Mouse (Mus musculus): ENCODE measurements around the gene Lcorl. TPM values are rescaled to one million over a fixed set of nuclear protein-coding genes. Genes with fewer than 3 reads are reported as not detected.
"Not testable (repeated sequence)": the region's sequence is repeated elsewhere in the genome, so short reads cannot be mapped to it uniquely, and the experiment has no call there.

Lcorl gene
- polyA plus RNA-seq, 1 experiment from 2014 or later, result 29.1 TPM

DNA sequence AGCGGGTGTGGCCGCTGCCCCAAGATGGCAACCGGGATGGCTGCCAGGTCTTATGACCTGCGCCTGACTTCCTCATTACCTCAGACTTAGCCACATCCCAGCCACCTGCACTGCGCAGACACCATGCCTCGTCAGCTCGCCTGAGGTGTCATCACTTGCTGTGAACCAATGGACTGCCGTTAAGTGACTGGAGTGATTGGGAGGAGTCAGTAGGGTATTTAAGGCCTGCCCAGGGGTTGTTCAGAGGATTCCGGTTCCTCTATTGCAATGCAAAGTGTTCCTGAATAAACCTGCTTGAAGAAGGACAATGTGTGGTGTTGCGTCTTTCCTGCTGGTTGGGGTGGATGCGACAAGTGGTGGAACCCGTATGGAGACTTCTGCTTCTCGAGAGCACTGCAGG lies 199.0 kb downstream of the Lcorl start:
- not testable (repeated sequence) for H3K4me1 ChIP-seq (replicated peaks); H3K4me3 ChIP-seq; DNase-seq (ENCODE audit: low spot score); H3K27ac ChIP-seq; H3K36me3 ChIP-seq; H3K27me3 ChIP-seq (ENCODE audit: insufficient read depth, poor library complexity, severe bottlenecking)
- 93% methylated on average over 13 of the region's 13 CpGs for WGBS
- H3K9me3 ChIP-seq, result peaks cover 19% of the 10 kb centered on the region

DNA sequence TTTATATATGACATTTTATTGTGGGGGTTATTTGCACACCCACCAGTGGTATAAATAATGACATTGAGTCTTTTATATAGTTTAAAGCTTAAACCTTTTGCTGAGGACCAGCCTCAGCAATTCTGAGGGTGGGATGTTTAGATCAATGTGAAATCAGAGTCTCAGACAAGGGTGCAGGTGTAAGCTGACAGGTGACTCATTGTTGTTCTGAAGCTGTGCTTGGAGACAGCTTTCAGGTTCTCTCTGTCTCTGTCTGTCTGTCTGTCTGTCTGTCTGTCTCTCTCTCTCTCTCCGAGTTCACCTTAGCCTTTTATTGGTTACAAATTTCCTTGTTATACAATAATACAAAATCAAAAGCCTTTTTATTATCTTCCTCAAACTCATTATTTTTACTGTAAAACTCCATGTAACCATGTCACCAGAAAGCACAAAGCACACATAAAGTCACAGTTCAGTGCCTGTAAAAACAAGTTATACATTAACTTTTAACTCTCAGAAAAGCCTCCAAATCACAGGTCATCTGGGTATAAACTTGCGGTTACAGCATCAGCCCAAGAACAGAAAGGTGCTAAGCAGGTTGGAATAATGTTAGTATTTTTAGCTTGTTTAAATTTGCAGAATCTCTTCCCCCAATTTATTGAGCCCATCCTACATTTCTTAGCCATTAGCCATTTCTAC lies 206.2 kb downstream of the Lcorl start:
- Histone ChIP-seq H3K27me3 (ENCODE audit: insufficient read depth, poor library complexity, severe bottlenecking) (no peaks in the 10 kb centered on the region), H3K4me1 (replicated peaks) (no peaks in the 10 kb centered on the region), H3K27ac (no peak overlapping the region), H3K36me3 (no peaks in the 10 kb centered on the region), H3K4me3 (no peak overlapping the region), H3K9me3 (no peaks in the 10 kb centered on the region)
- 91% methylated on average over 2 of the region's 2 CpGs for WGBS
- no peak for DNase-seq (ENCODE audit: low spot score)

Other genes starting within 250 kb of the Lcorl start
- 0.44 and 0.62 TPM in 2 replicates for gene Fam184b, start 218.0 kb downstream of the Lcorl start, polyA plus RNA-seq (2016; fragmentation: Nextera tagmentation; extraction: Ambion mirVana)
- gene Ncapg, start 187.7 kb downstream of the Lcorl start, polyA plus RNA-seq (2016; fragmentation: Nextera tagmentation; extraction: Ambion mirVana), result 47.3 and 65.5 TPM in 2 replicates